Mouse (Mus musculus): ENCODE measurements at regions not wholly inside any gene's neighbourhood (a gene's known extent, or its start where the extent isn't known, plus 50 kb on each side); places are given as distances from the start of the nearest gene placed in this dataset.
A peak's percentile ranks its signal among the peaks of the same experiment; 100 is the strongest.
"Not testable (repeated sequence)": the region's sequence is repeated elsewhere in the genome, so short reads cannot be mapped to it uniquely, and the experiment has no call there.

DNA sequence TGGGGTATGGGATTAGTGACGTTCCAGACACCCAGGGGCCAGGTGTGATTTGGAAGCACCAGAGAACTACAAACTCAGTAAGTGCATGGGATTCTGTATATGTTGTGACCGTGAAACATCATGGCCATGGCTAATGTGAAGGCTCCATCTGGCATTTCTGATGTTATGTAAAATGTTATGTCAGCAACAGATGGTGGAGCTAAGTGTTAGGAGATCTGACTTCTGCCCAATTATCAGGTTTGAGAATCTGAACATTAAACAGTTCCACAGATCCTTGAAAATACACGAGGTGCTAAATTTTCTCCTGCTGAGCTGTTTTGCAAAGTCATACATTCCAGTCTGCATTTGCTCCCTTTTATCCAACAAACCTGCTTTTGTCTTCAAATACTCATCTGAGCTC, 223.6 kb upstream of the Egfl6 start:
- no peak for DNase-seq (ENCODE audit: low read depth, low spot score)

DNA sequence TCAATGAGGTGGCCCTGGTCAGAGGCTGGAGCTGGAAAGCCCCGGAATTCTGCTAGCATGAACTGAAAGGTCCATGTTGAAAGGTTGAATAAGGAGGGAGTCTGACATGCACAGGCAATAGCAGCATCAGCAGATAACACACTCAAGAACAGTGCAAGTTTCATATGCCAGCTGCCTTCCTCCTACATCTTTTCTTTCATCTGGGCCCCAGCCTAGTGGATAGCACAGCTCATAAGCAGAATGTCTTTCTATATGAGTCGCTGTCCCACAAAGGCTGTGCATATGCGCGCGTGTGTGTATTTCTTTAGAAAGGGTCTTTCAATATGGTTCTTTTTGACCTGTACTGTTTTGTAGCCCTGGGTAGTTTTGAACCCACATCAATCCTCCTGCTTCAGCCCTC, 222.7 kb upstream of the Egfl6 start:
- DNase-seq (ENCODE audit: low read depth, low spot score): no peak

DNA sequence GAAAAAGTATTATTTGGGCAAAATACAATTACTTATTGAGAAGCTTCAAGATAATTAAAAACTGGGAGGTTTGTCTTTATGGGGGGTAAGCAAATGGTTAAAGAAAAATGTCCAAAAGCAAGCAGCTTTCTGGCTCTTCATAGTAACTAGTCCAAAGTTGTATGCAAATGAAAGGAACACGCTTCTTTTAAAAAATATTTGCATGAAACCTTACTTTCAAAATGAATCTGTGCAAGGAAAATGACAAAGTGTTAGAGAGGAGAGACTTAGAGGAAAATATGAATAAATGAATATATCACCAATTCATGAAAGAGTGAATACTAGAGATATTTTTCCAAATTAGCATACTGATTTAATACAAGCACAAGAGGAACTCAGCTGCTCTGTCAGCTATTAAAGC, 220.4 kb upstream of the Egfl6 start:
- DNase-seq (ENCODE audit: low read depth, low spot score): no peak

DNA sequence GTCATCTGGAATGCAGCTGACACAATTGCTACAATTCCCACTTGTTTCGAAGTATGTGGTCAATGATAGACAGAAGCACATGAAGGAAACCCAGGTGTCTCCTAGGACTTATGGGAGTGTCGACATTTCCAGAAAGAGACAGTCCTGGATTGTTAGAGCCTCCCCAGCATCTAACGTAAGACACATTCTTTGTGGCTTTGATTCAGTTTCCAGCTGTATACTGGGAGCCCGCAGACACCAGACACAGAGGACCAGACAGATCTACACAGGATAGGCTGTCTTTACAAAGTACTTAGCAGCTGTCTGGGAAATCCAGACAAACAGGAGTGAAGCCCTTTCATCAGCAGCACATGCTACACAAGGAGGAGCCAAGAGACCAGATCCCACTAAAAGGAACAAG, 220.0 kb upstream of the Egfl6 start:
- DNase-seq (ENCODE audit: low read depth, low spot score): no peak

DNA sequence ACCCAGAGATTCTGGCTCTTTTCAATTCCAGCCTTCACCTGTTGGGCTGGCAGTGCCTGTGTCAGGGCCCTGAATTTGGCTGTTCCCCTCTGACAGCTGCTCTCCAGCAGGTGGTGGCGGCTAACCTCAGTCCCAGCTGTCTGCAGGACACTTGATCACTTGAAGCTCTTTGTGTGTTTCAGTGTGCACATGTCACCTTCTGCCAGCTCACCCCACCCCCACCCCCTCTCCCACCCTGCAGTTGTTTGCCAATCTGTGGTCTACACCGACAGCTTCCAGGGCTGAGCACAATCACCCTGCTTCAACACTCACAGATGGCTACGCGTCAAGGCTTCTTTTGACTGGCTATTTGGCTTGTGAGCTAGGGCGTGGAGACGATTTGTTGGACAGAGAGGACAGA, 217.7 kb upstream of the Egfl6 start:
- DNase-seq (ENCODE audit: low read depth, low spot score): no peak

DNA sequence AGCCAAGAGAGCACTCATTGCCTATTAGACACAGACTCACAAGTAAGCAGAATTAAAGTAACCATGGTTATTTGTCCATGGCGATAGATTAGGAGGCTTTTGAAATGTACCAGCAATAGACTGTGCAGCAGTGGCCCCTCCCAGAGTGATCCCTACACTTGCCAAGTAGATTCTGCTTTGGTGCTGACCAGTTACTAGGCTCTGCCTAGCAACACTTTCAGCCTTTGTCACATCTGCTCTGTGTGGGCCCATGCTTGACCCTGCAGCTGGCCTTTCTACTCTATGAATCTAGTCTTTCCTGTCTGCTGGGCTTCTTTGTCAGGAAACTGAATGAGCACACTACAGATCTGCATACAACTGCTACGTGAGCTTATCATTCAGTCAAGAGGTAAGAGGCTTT, 215.5 kb upstream of the Egfl6 start:
- DNase-seq (ENCODE audit: low read depth, low spot score): no peak

DNA sequence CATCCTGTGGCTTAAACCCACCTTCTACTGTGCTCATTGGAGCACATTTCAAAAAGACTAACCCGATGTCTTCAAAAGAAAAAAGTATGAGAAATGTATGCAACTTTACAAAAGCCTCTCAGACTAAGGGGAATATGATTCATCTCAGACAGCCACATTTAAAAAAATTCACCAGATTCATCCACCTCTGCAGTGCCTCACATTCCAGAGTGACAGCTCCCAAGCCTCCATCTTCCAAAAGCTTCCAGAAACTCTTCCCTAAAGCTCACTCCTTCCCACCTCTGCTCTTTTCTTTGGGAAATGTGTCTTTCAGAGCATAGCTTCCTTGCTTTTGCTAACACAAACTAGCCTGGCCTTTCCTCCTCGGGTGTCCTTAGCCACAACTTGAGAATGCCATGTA, 210.1 kb upstream of the Egfl6 start:
- no peak for DNase-seq (ENCODE audit: low read depth, low spot score)

DNA sequence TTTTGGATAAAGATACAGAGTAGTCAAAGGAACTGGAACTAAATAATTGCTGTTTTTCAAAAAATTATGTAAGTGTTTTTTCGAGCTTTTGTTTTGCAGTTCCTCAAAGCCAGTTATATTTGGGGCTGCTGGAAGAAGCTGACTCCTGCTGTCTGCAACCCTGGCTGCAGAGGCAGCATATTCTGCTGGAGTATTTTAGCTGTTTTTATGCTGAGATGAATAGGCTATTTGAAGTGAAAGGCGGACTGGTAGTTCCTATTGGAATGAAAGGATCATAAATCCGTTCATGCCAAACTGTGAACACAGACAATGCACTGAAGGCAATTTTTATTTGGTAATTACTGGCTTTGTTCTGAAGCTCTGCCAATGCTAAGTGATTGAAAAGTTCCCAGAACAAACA, 203.5 kb upstream of the Egfl6 start:
- DNase-seq (ENCODE audit: low read depth, low spot score): no peak

DNA sequence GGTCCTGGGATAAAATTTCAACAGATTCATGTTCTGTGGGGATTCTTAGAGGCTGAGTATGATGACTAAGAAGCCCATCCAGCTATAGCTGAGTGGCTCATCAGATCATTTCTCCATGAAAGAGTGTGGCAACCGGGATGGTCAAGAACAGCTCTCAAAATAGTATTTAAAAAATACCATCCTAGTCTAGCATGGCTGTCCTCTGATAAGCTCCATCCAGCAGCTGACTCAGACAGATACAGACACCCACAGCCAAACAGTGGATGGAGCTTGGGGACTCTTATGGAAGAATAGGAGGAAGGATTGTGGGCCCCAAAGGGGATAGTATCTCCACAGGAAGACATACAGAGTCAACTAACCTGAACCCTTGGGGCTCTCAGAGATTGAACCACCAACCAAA, 201.6 kb upstream of the Egfl6 start:
- DNase-seq (ENCODE audit: low read depth, low spot score): not testable (repeated sequence)

DNA sequence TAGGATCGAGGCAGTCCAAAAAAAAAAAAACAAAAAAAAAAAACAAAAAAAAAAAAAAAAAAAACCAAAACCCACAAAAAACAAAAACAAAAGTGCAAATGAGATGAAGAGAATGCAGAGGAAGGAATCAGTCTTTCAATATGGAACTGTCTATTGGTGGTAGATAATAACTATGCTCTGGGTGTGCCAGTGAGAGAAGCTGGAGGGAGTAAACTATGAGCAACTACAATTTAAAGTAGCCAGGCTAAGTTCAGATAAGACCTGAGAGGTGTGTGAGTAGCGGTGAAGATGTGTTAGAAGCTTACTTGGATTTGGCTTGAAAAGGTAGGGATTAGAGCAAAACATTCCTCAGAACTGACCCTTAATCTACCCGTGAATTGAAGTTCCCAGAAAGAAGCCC, 200.1 kb upstream of the Egfl6 start:
- no peak for DNase-seq (ENCODE audit: low read depth, low spot score)

DNA sequence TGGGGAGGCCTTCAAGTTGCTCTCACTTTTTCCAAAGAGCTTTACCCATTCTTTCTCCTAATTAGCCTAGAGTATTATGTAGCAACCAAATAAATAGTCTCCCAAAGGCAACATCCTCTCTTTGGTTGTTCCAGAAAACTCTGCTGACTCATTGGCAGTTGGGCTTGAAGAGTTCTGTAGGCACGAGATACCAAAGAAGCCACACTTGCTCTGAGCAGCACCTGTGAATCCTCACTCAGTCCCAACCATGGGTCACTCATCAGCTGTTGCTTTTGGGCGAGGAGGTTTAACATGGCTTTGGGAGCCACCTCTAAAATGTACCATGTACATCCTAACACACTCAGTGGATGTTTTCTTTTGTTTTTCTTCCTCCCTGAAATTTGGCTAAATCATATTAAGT, 197.9 kb upstream of the Egfl6 start:
- DNase-seq (ENCODE audit: low read depth, low spot score): peak; percentile 0

DNA sequence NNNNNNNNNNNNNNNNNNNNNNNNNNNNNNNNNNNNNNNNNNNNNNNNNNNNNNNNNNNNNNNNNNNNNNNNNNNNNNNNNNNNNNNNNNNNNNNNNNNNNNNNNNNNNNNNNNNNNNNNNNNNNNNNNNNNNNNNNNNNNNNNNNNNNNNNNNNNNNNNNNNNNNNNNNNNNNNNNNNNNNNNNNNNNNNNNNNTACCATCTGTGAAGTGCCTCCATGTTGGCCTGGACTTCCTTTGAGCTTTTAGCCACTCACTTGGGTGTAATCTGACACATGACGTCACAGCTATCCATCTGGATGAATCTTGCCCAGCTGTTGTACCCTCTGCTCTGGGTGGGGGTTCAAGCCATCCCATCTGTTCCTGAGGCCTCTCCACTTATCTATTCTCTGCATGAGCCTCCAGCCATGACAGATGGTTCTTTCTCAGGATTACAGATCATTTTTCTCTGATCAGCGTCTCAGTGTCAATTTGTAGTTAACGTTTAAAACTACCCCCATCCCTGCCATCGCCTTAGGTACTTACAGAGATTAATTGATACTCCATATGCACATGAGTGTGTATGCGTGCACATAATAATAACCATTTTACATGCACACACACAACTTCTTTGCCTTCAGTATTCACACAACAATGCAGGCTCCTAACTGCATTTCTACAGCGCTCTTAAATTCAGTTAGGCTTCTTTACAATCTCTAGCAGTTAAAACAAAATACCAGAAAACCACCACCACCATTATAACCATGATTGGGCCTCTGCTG, 194.0 kb upstream of the Egfl6 start:
- DNase-seq (ENCODE audit: low read depth, low spot score): no peak

DNA sequence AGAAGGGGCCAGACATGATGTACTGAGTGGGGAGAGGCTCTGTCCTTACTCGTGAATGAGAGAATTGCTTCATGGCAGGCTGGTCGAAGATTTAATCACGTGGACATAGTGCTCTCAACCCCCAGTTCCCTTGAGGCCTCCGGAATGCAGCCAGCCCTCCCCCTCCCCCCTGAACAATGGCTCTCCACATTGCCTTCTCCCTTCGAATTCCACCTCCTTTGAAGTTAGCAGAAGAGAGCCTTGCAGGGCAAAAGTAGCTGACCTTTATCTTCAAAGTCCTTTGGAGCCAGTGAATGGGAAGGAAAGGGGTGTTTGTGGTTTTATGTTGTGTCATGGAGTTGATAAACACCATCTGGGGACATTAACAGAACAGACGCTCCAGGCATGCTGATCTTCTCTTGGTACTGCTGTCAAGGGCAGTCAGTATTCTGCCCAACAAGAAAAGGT, 187.9 kb upstream of the Egfl6 start:
- no peak for DNase-seq (ENCODE audit: low read depth, low spot score)

DNA sequence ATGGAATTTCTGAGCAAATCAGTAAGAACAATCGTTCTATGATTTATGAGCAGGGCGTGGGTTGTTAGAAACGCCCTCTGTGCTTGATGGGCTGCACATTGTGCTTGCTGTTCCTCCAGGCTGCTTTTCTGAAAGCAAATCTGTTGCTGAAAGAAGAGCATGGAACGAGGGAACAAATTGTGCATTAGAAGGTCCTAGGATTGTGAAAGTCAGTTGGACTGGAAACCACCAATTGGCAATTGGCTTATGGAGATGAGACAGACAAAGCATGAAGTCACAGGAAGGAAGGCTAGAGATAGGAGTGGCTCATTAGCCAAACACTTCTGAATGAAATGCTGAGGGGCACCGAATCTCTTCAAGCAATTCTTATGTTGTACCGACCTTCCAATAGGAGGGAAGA, 181.5 kb upstream of the Egfl6 start:
- DNase-seq (ENCODE audit: low read depth, low spot score): no peak

DNA sequence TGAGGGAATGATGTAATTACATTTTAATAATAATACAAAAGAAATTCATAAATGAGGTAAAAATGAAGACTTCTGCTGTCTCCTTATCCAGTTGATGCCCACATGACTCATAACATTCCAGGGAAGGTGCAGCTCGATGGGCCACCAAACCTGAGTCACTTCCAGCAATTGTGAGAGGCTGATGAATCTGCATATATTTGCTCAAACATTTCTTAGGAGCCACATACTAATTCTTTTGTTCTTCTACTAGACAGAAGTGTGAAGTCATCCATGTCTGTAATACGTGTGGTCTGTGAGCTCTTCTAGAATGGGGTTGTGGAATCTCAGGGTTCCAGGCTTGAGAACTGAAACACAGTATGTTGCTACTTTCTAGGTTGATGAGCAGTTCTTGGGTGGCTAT, 180.1 kb upstream of the Egfl6 start:
- no peak for DNase-seq (ENCODE audit: low read depth, low spot score)

DNA sequence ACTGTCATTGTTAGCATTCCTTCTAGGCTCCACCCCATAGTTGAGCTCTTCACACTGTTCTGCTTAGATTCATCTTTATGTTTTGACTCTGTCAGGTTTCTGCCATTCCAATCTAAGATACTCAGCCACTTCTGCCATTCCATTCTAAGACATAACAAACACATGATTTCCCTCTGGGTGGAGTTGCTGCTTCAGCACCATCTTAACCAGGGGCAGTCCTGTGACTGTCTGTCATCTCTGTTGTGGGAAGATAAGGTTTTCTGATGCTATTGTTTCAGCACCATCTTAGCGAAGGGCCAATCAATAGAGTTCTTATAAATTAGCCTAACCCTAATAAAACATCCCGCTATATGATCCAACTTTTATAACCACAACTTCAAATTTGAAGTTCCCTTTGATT, 176.6 kb upstream of the Egfl6 start:
- DNase-seq (ENCODE audit: low read depth, low spot score): no peak

DNA sequence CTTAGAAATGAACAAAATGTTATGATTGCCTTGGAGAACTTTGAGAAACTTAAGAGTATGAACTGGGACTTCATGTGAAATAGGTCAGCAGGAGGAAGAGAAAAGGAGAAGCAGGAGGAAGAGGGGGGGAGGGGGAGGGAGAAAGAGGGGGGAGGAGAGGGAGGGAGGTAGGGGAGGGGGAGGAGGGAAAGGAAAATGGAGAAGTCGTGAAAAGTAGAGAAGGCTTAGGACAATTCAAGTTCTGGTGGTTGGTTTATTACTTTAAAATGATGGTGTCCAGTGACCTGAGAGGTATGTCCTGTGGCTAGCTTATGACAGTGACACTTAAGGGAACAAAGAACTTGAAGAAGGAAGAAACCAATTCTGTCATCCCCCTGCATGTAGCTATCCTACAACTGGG, 171.6 kb upstream of the Egfl6 start:
- DNase-seq (ENCODE audit: low read depth, low spot score): no peak

DNA sequence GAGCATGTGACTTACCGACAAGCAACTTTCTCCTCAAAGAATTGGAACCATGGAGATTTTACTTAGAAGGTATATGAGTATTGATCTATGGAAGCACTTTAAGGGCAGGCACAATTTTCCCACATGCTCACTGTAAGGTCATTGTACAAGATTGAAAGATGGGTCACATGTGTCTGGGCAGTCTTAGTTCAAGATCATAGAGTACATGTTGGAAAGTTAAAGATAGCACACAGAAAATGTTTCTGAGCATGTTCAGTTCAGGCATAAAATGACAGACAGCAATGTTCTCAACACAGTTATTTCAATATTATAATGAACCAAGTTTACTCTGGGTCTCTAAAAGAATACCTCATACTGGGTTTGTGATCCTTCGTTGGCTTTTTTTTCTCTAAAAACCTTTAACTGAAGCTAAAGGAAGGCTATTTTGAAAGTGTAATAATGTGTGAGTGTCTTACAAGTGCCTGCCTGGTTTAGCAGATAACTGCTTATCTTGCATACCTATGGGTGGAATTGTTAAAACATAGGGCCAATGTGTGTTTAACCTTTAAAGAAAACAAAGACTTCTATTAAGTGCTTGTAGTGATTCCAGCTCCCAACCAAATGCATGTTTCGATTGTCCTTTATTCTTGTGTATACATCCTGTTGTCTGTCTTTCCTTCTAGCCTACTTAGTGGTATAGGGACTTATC, 169.6 kb upstream of the Egfl6 start:
- DNase-seq (ENCODE audit: low read depth, low spot score): no peak

DNA sequence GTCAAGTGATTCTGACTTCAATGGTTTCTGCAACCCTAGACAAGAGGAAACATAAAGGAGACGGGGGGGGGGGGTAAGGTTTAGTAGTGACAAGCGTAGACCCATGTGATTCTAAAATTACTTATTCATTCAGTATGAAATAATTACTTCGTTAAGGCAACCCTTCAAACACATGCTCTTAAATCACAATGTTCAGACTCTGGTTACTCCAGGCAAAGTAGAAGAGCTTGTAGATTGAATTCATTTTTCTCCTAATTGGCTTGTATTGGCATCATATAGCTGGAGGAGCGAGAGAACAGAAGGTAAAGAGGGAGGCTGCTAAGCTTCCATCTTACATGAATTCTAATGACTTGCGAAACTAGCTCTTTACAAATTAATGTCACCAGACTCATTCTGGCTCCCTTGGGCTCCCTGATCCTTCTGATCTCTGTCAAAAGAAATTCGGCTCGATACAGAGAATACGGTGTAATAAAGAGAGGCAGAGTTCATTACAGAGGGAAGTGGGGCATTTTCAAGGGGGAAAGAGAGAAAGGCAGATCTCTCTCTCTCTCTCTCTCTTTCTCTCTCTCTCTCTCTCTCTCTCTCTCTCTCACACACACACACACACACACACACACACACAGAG, 163.6 kb upstream of the Egfl6 start:
- DNase-seq (ENCODE audit: low read depth, low spot score): no peak

DNA sequence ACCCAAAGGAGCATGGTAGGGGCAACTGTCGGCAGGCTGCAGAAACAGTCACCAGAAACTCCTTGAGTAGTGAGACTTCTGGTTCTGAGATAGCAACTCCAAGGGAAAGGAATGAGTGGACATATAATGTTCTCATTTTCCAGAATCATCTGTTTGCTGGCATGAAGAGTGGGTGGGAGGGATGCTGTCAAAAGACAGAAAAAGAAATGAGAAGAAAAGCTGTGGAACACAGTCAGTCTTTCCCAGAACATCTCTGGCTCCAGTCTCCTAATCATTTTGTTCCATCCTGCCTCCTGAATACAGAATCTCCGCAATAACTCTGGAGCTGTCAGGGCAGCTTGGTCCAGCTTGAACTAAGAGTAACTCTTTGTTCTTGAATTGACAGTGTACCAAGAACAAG, 145.8 kb upstream of the Egfl6 start:
- DNase-seq (ENCODE audit: low read depth, low spot score): no peak

DNA sequence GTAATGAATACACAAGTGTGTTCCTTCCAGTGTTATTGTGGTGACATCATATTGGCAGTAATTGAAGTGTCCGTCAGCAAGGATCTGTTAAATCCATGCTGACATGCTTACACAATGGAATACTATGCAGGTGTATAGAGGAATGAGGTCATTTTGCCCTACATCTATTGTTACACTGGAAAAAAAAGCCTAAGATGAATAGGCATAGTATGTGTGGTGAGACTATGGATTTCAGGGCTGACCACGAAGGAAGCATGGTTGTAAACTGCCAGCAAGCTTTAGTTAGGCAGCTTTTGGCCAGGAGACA, 143.1 kb upstream of the Egfl6 start:
- DNase-seq (ENCODE audit: low read depth, low spot score): no peak

DNA sequence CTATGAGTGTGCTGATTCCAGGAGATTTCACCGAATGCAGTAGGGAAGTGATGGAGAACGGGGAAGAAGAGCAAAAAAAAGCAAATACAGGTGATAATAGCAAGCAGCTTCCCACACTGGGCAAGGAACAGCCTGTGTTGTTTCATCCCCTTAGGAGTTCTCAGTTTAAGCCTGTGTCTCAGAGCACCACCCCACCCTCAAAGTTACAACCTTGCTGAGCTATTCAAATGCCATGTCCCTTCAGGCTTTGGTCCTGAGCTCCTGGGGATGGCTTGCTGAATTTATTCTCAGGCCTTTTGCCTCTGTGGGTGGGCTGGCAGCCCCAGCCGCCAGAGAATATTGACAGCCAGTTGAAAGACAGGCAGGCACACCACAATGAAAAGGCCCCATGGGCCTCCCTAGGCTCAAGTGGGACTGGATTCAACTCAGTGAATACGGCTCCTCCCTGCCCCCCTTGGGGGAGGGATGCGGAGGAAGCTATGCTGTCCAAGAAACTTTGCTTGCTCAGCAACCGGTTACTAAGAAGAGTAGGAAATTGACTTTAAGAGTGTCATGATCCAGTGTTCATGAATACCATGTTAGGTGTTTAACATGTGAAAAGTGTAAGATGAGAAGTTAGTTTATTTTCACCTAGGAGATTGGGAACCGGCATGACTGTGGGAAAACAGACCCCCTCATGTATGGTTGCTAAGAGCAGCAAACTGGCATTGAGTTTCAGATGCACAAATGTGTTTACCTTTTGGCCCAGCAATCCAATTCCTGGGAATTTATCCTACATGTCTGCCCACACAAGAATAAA, 142.5 kb upstream of the Egfl6 start:
- no peak for DNase-seq (ENCODE audit: low read depth, low spot score)
